Mouse (Mus musculus) liver, adult 2 months (tissue): ENCODE data around the gene Tshr. TPM values are rescaled to one million over a fixed set of nuclear protein-coding genes. Genes with fewer than 3 reads are reported as not detected.
"Not testable (repeated sequence)": the region's sequence is repeated elsewhere in the genome, so short reads cannot be mapped to it uniquely, and the experiment has no call there.

ENCODE experiments used
- DNase-seq: peaks from one replicate; pipeline ENCODE4 v3.0.0-alpha.2; 2011; ENCODE audit warnings: low read depth, low spot score; ENCODE audit errors: extremely low read depth
- H3K27ac ChIP-seq: fragments of 200-500 bp; replicated peaks from 2 replicates; pipeline ENCODE4 v1.5.1; 2012; ENCODE audit warnings: low read depth, mild to moderate bottlenecking, control low read depth, inconsistent platforms, low read length; ENCODE audit not compliant: insufficient read depth
- H3K27me3 ChIP-seq: fragments of 200-500 bp; 2 replicates; pipeline ENCODE4 v1.6.1; 2012; ENCODE audit warnings: mild to moderate bottlenecking, moderate library complexity, low read length, inconsistent platforms; ENCODE audit not compliant: control insufficient read depth, insufficient read depth
- H3K36me3 ChIP-seq: fragments of 200-500 bp; 2 replicates; pipeline ENCODE4 v1.6.1; 2012; ENCODE audit warnings: low read length, inconsistent platforms; ENCODE audit not compliant: control insufficient read depth, insufficient read depth
- H3K4me1 ChIP-seq: fragments of 200-500 bp; 2 replicates; pipeline ENCODE4 v1.6.1; 2011; ENCODE audit warnings: low read length; ENCODE audit not compliant: control insufficient read depth, insufficient read depth
- H3K4me3 ChIP-seq: fragments of 200-500 bp; 2 replicates; pipeline ENCODE4 v1.5.1; 2011; ENCODE audit warnings: low read depth, mild to moderate bottlenecking, control low read depth, low read length, moderate library complexity; ENCODE audit not compliant: insufficient read depth
- H3K79me2 ChIP-seq: fragments of 200-500 bp; 2 replicates; pipeline ENCODE4 v1.6.1; 2012; ENCODE audit warnings: inconsistent platforms, mild to moderate bottlenecking, low read length, moderate library complexity; ENCODE audit not compliant: control insufficient read depth, insufficient read depth
- H3K9ac ChIP-seq: fragments of 200-500 bp; 2 replicates; pipeline ENCODE4 v1.6.1; 2012; ENCODE audit warnings: low read depth, mild to moderate bottlenecking, control low read depth, inconsistent platforms, low read length
- CTCF ChIP-seq: fragments of 200-500 bp; IDR thresholded peaks from 2 replicates; pipeline ENCODE4 v1.5.1; 2011; ENCODE audit warnings: low read depth, low read length, control low read depth
- POLR2A ChIP-seq: fragments of 200-500 bp; IDR thresholded peaks from 2 replicates; pipeline ENCODE4 v1.6.1; 2011; ENCODE audit warnings: low read length, control low read depth; ENCODE audit not compliant: insufficient read depth; ENCODE audit errors: extremely low read depth
- WGBS: fragments of 180-500 bp; shearing (Covaris S2); methylation state at CpG from one replicate; pipeline ENCODE4 v1.1.7; 2018; 5-methylcytosine and 5-hydroxymethylcytosine counted together
- polyA plus RNA-seq: library from polyadenylated mRNA; depleted of rRNA; stranded (reverse); fragments of >200 nt; gene quantifications from 2 replicates; pipeline ENCODE4 v1.2.3, GENCODE M21; 2012
- total RNA-seq: library from RNA; depleted of rRNA; stranded (reverse); fragments of >200 nt; gene quantifications from 2 replicates; pipeline ENCODE4 v1.2.3, GENCODE M21; 2014

The Tshr gene
- total and polyA plus RNA-seq, 2 experiments = not detected

DNA sequence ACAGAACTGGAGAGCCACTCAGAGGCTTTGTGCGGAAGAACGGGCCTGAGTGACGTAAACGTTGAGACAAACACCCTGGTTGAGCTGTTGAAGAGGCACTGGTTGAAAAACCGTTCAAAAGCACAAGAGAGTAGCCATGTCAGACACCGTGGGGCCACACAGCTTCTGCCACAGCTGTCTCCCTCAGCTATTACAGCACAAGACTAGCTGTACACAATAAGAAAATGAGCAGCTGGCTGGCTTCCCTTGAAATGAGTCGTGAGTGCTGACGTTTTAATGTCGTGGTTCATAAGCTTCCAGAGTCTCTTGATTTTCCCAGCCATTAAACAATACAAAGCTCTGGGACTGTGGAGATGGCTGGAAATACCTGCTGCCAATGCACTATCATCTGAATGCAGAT, 165.1 kb downstream of the Tshr start:
- 92% methylated on average over 9 of the region's 9 CpGs for WGBS
- H3K9ac ChIP-seq = no peak overlapping the region
- no peaks in the 10 kb centered on the region for H3K36me3 ChIP-seq
- no peak overlapping the region for H3K27ac ChIP-seq
- H3K4me1 ChIP-seq = no peaks in the 10 kb centered on the region
- no peak for DNase-seq
- no peak for TF ChIP-seq POLR2A
- no peak for TF ChIP-seq CTCF
- H3K79me2 ChIP-seq = no peaks in the 10 kb centered on the region
- no peaks in the 10 kb centered on the region for H3K27me3 ChIP-seq
- no peak overlapping the region for H3K4me3 ChIP-seq

DNA sequence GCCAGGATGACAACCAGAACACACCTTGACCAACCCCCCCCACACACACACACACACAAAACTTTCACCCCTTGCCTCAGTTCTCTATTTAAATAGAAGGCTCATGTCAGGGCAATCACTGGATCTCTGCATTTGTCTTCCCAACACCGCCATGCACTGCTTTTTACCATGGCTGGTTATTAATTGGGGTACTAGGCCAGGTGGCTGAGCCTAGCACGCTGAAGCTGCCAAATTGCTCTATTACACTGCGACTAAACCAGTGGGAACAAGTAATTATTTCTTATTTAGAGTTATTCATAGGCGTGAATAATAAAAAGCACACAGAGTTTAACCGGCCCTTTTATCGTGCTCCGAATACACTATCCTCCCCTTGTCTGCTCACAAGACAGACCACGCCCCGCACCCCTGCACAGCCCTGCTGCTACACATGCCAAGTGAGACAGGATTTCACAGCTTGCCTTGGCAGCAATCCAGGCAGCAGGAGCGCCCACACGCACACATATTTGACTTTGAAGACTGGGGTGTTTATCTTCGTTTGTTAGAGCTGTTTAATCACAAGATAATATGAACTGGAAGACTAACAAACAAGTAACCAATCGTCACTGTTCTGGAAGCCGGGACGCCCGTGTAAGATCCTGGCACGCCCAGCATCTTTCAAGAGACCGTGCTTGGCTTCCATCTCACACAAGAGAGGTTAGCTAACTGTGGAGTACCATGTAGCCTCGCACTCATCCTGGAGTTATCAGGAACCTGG, 167.6 kb downstream of the Tshr start:
- Histone ChIP-seq H3K36me3 (peaks cover 2% of the 10 kb centered on the region), H3K27me3 (no peaks in the 10 kb centered on the region), H3K4me1 (no peaks in the 10 kb centered on the region), H3K27ac (no peak overlapping the region), H3K4me3 (no peak overlapping the region), H3K79me2 (no peaks in the 10 kb centered on the region), H3K9ac (no peak overlapping the region)
- no peak for TF ChIP-seq POLR2A
- no peak for TF ChIP-seq CTCF
- 24% methylated on average over 19 of the region's 19 CpGs for whole genome bisulfite sequencing
- peak; percentile 66 for DNase-seq

GRCm38 (mm10) chr12:91557358-91558005, 173.1 kb downstream of the Tshr start:
- 84% methylated on average over 8 of the region's 8 CpGs for WGBS
- not testable (repeated sequence) for DNase-seq, H3K79me2 ChIP-seq, H3K4me1 ChIP-seq, H3K9ac ChIP-seq, H3K27ac ChIP-seq, H3K4me3 ChIP-seq, H3K27me3 ChIP-seq, H3K36me3 ChIP-seq

DNA sequence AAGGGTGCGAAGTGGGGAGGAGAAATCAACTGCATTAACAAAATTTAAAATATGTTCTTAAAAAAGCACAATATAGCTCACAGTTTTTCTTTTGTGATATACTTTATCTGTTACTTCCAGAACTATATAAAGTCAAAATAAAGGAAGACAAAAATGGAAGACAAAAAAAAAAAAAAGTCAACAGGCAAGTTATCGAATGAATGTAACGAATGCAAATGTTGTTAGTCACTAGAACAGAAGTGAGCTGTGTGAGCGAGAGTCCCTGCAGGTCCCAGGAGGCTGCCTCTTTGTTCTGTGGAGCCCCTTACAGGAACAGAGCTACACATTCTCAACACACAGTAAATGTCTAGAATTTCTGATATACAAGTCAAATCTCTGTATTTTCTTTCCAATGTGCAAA, 173.8 kb downstream of the Tshr start:
- not testable (repeated sequence) for H3K4me1 ChIP-seq, H3K79me2 ChIP-seq, H3K9ac ChIP-seq, H3K27me3 ChIP-seq, DNase-seq, H3K27ac ChIP-seq, H3K4me3 ChIP-seq
- H3K36me3 ChIP-seq = peaks cover 12% of the 10 kb centered on the region
- WGBS = 95% methylated on average over 4 of the region's 4 CpGs

GRCm38 (mm10) chr12:91567145-91567544, 182.8 kb downstream of the Tshr start:
- Histone ChIP-seq H3K27ac (no peak overlapping the region), H3K9ac (no peak overlapping the region), H3K4me3 (no peak overlapping the region), H3K79me2 (no peaks in the 10 kb centered on the region; the same call in 1 of the 2 replicates), H3K4me1 (peaks cover 5% of the 10 kb centered on the region; the same call in 1 of the 2 replicates), H3K27me3 (no peaks in the 10 kb centered on the region), H3K36me3 (peaks cover 49% of the 10 kb centered on the region)
- TF ChIP-seq POLR2A (no peak), CTCF (no peak)
- 96% methylated on average over 4 of the region's 4 CpGs for WGBS
- no peak for DNase-seq

DNA sequence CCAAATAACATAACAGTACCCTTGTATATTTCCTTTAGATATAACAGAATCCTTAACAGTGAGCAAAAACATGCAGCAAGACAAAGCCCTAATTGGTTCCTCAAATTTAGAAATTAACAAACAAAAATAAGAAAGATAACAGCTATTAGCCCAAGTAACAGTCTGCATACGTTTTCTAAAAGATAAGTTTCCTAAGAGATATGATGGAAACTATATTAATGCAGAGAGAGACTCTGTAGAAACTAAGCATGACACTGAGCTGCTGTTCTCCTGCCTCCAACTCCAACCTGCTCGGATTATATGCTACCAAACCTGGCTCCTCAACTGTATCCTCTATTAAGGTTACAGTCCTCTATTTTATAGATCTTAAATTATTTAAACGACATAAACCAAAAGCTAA, 184.9 kb downstream of the Tshr start:
- peaks cover 48% of the 10 kb centered on the region for H3K36me3 ChIP-seq
- H3K79me2 ChIP-seq = no peaks in the 10 kb centered on the region; the same call in 1 of the 2 replicates
- no peaks in the 10 kb centered on the region for H3K4me1 ChIP-seq
- H3K4me3 ChIP-seq = no peak overlapping the region
- TF ChIP-seq CTCF (no peak), POLR2A (no peak)
- H3K27me3 ChIP-seq = no peaks in the 10 kb centered on the region
- 80% methylated on average over 3 of the region's 3 CpGs for WGBS
- no peak overlapping the region for H3K27ac ChIP-seq
- H3K9ac ChIP-seq = no peak overlapping the region
- no peak for DNase-seq
